Mouse (Mus musculus) heart, postnatal 0 days (tissue): ENCODE measurements around the gene Calm1. TPM values are rescaled to one million over a fixed set of nuclear protein-coding genes. Genes with fewer than 3 reads are reported as not detected.

Source experiments
- ATAC-seq: fragments of 200-750 bp; cut with Nextera tagmentation; 2 replicates; pipeline ENCODE4 v1.8.0; 2017; ENCODE audit warnings: low read depth, moderate number of reproducible peaks, moderate library complexity; ENCODE audit not compliant: insufficient read depth
- DNase-seq: peaks from one replicate; pipeline ENCODE4 v3.0.0-alpha.2; 2016; ENCODE audit warnings: low spot score
- H3K27ac ChIP-seq: fragments of 300-500 bp; sonication (generic); 2 replicates; pipeline ENCODE4 v1.5.1; 2014; ENCODE audit warnings: low read depth, mild to moderate bottlenecking
- H3K27me3 ChIP-seq: fragments of 300-500 bp; sonication (generic); 2 replicates; pipeline ENCODE4 v1.6.1; 2014; ENCODE audit warnings: low read length, mixed read lengths; ENCODE audit not compliant: control insufficient read depth, insufficient read depth
- H3K36me3 ChIP-seq: fragments of 300-500 bp; sonication (generic); replicated peaks from 2 replicates; pipeline ENCODE4 v1.6.1; 2014; ENCODE audit warnings: low read length, mixed read lengths; ENCODE audit not compliant: control insufficient read depth, insufficient read depth
- H3K4me1 ChIP-seq: fragments of 300-500 bp; sonication (generic); 2 replicates; pipeline ENCODE4 v1.6.1; 2014; ENCODE audit warnings: antibody characterized with exemption; ENCODE audit not compliant: control insufficient read depth, insufficient read depth
- H3K4me2 ChIP-seq: fragments of 300-500 bp; sonication (generic); 2 replicates; pipeline ENCODE4 v1.6.1; 2014; ENCODE audit warnings: low read depth, mild to moderate bottlenecking, low read length, moderate library complexity
- H3K4me3 ChIP-seq: fragments of 300-500 bp; sonication (generic); 2 replicates; pipeline ENCODE4 v1.5.1; 2014; ENCODE audit warnings: low read depth, low read length
- H3K9ac ChIP-seq: fragments of 300-500 bp; sonication (generic); replicated peaks from 2 replicates; pipeline ENCODE4 v1.6.1; 2014; ENCODE audit warnings: low read depth, low read length, mixed read lengths
- H3K9me3 ChIP-seq: fragments of 300-500 bp; sonication (generic); replicated peaks from 2 replicates; pipeline ENCODE4 v1.6.1; 2016; ENCODE audit warnings: low read length; ENCODE audit not compliant: control insufficient read depth
- CTCF ChIP-seq: IDR thresholded peaks from 2 replicates; pipeline ENCODE4 v1.5.1; 2016; ENCODE audit warnings: antibody characterized with exemption, control low read depth, low read depth
- EP300 ChIP-seq: IDR thresholded peaks from 2 replicates; pipeline ENCODE4 v1.6.1; 2016; ENCODE audit warnings: antibody characterized with exemption, low read depth
- WGBS: fragments of 180-500 bp; shearing (Covaris S2); extraction: QIAGEN DNeasy Blood & Tissue Kit; methylation state at CpG from one replicate; pipeline ENCODE4 v1.1.7; 2014; 5-methylcytosine and 5-hydroxymethylcytosine counted together
- polyA plus RNA-seq: library from polyadenylated mRNA; unstranded; fragments of >200 nt; fragmentation: Nextera tagmentation; extraction: Ambion mirVana; gene quantifications from 2 replicates; pipeline ENCODE4 v1.2.1, GENCODE M21; 2015
- total RNA-seq: library from RNA; depleted of rRNA; stranded (reverse); fragments of >200 nt; gene quantifications from 2 replicates; pipeline ENCODE4 v1.2.3, GENCODE M21; 2014; ENCODE audit warnings: low replicate concordance; rRNA removed

Gene Calm1
- total RNA-seq (236 and 375 TPM in 2 replicates), polyA plus RNA-seq (771 and 839 TPM in 2 replicates)

GRCm38 (mm10) chr12:100198967-100199660 lies at the start of gene Calm1:
Calm1 (plus strand) TSS chr12:100199435.
- Histone ChIP-seq H3K4me2 (peak within 1 kb of the TSS; percentile 85), H3K36me3 (peaks cover 19% of the 10 kb centered on the region), H3K27me3 (no peaks in the 10 kb centered on the region), H3K4me1 (peaks cover 9% of the 10 kb centered on the region), H3K27ac (peak within 1 kb of the TSS; percentile 89), H3K9ac (peak within 1 kb of the TSS; percentile 92), H3K4me3 (peak within 1 kb of the TSS; percentile 98), H3K9me3 (no peaks in the 10 kb centered on the region)
- peak; percentile 88 for DNase-seq
- peak; percentile 78 for ATAC-seq
- WGBS = under 1% methylated on average over 58 of the region's 58 CpGs
- TF ChIP-seq EP300 (peak; percentile 54; the same call in 1 of the 2 replicates), CTCF (no peak; the same call in 1 of the 2 replicates)

GRCm38 (mm10) chr12:100152466-100152865 lies 46.8 kb upstream of the Calm1 start:
- H3K27ac ChIP-seq = no peak overlapping the region
- 88% methylated on average over 7 of the region's 7 CpGs for WGBS
- no peak overlapping the region for H3K9ac ChIP-seq
- no peak for TF ChIP-seq EP300
- no peak for TF ChIP-seq CTCF
- no peak overlapping the region for H3K4me3 ChIP-seq
- ATAC-seq (no peak), DNase-seq (no peak)
- peaks cover 39% of the 10 kb centered on the region for H3K36me3 ChIP-seq
- H3K4me1 ChIP-seq = no peaks in the 10 kb centered on the region
- no peaks in the 10 kb centered on the region for H3K27me3 ChIP-seq
- H3K9me3 ChIP-seq = no peaks in the 10 kb centered on the region
- no peak overlapping the region for H3K4me2 ChIP-seq

- Histone ChIP-seq H3K4me3 (peak within 1 kb of the TSS; percentile 57), H3K4me2 (peak within 1 kb of the TSS; percentile 71), H3K9me3 (no peaks in the 10 kb centered on the region), H3K27me3 (no peaks in the 10 kb centered on the region), H3K36me3 (peaks cover 5% of the 10 kb centered on the region; the same call in 1 of the 2 replicates), H3K9ac (peak within 1 kb of the TSS; percentile 61), H3K4me1 (peaks cover 8% of the 10 kb centered on the region; the same call in 1 of the 2 replicates), H3K27ac (peak within 1 kb of the TSS; percentile 63)
- ATAC-seq = peak; percentile 98
- peak; percentile 94 for DNase-seq
- WGBS = under 1% methylated on average over 26 of the region's 26 CpGs
- TF ChIP-seq EP300 (no peak), CTCF (peak; percentile 18)
These were observed 39.8 kb upstream of the Calm1 start, which contains the start of gene Nrde2 for GRCm38 (mm10) chr12:100159261-100159975. Nrde2 (minus strand) TSS chr12:100159653.

GRCm38 (mm10) chr12:100164991-100165500 lies 34.2 kb upstream of the Calm1 start:
- WGBS = 62% methylated on average over 7 of the region's 7 CpGs
- Histone ChIP-seq H3K27ac (no peak overlapping the region), H3K27me3 (no peaks in the 10 kb centered on the region), H3K9ac (no peak overlapping the region), H3K4me2 (no peak overlapping the region), H3K9me3 (no peaks in the 10 kb centered on the region), H3K4me1 (0 out of 2 replicates have a peak, but pooled peaks cover 8% of the 10 kb centered on the region), H3K36me3 (no peaks in the 10 kb centered on the region), H3K4me3 (no peak overlapping the region)
- ATAC-seq (no peak), DNase-seq (no peak)
- TF ChIP-seq EP300 (no peak), CTCF (no peak)

GRCm38 (mm10) chr12:100166177-100166576 lies 33.1 kb upstream of the Calm1 start:
- WGBS = 23% methylated on average over 3 of the region's 3 CpGs
- TF ChIP-seq EP300 (no peak), CTCF (peak; percentile 57)
- Histone ChIP-seq H3K9ac (no peak overlapping the region), H3K4me2 (no peak overlapping the region), H3K4me1 (0 out of 2 replicates have a peak, but pooled peaks cover 8% of the 10 kb centered on the region), H3K9me3 (no peaks in the 10 kb centered on the region), H3K36me3 (no peaks in the 10 kb centered on the region), H3K27me3 (no peaks in the 10 kb centered on the region), H3K27ac (no peak overlapping the region), H3K4me3 (no peak overlapping the region)
- ATAC-seq (peak; percentile 33; the same call in 1 of the 2 replicates), DNase-seq (peak; percentile 28)
